Mouse (Mus musculus) gastrocnemius, adult 2 months (tissue): Measurements from ENCODE around the gene Zfp709. TPM values are rescaled to one million over a fixed set of nuclear protein-coding genes. Genes with fewer than 3 reads are reported as not detected.
"Not testable (repeated sequence)": the region's sequence is repeated elsewhere in the genome, so short reads cannot be mapped to it uniquely, and the experiment has no call there.

Experiments
- DNase-seq: peaks from one replicate; pipeline ENCODE4 v3.0.0; 2022
- H3K27ac ChIP-seq: fragments of 200-600 bp; 2 replicates; pipeline ENCODE4 v1.8.1; 2022; ENCODE audit warnings: mild to moderate bottlenecking
- H3K4me3 ChIP-seq: fragments of 200-600 bp; 2 replicates; pipeline ENCODE4 v1.8.1; 2022; ENCODE audit warnings: mild to moderate bottlenecking, moderate library complexity
- CTCF ChIP-seq: fragments of 200-600 bp; IDR thresholded peaks from 2 replicates; pipeline ENCODE4 v1.8.1; 2022; ENCODE audit warnings: antibody characterized with exemption, mild to moderate bottlenecking, moderate library complexity
- intact Hi-C: fragments of 180-260 bp; cut with DNase I; formaldehyde crosslinking; loops from one replicate; pipeline ENCODE4 v1.15.1; 2025
- total RNA-seq, 2 experiments: library from RNA; stranded (reverse); gene quantifications; 2 replicates each; pipeline ENCODE4 v1.2.3; 2021

Gene Zfp709
- total RNA-seq, 2 experiments from 2014 or later = 2.3 to 2.4 TPM

GRCm38 (mm10) chr8:71906809-71907208 lies 25.0 kb downstream of the Zfp709 start:
- Histone ChIP-seq H3K27ac (no peak overlapping the region), H3K4me3 (no peak overlapping the region)
- intact Hi-C loops = loop anchor here (2.0 to 10.0 kb wide), 4 partner anchors 28 to 228 kb away; partner anchors contain the start of genes Tpm4 and Zfp961
- DNase-seq = no peak
- no peak for TF ChIP-seq CTCF

- Histone ChIP-seq H3K27ac (peak overlapping the region; percentile 98), H3K4me3 (peak overlapping the region; percentile 96)
- intact Hi-C loops = loop anchor here (2.0 to 10.0 kb wide), 4 partner anchors 29 to 227 kb away; partner anchors contain the start of genes Tpm4 and Zfp961
- DNase-seq = no peak
- TF ChIP-seq CTCF = no peak
These were observed 26.0 kb downstream of the Zfp709 start for GRCm38 (mm10) chr8:71907798-71908257.

- peak; percentile 90 for DNase-seq
- TF ChIP-seq CTCF = peak; percentile 84
- Histone ChIP-seq H3K4me3 (peak within 1 kb of the TSS; percentile 96), H3K27ac (peak within 1 kb of the TSS; percentile 98)
- intact Hi-C loops = loop anchor here (1.0 to 10.0 kb wide), 4 partner anchors 14 to 226 kb away; partner anchors contain the start of genes Tpm4 and Zfp961
These were observed 26.8 kb downstream of the Zfp709 start, which contains the start of the genes Zfp882 and Zfp617 for GRCm38 (mm10) chr8:71908309-71909261. Gene Zfp882 (plus strand): TSS chr8:71908608. Gene Zfp617 (plus strand): TSS chr8:71908635.

GRCm38 (mm10) chr8:71912286-71912685 lies 30.5 kb downstream of the Zfp709 start:
- intact Hi-C loops = no loop called here
- Histone ChIP-seq H3K27ac (no peak overlapping the region), H3K4me3 (no peak overlapping the region)
- no peak for TF ChIP-seq CTCF
- DNase-seq = no peak

GRCm38 (mm10) chr8:71922567-71923401 lies 41.0 kb downstream of the Zfp709 start:
- peak; percentile 96 for DNase-seq
- intact Hi-C loops = loop anchor here (1.0 to 5.0 kb wide), 3 partner anchors 13 to 40 kb away; partner anchors contain the start of gene Zfp961
- Histone ChIP-seq H3K27ac (peak overlapping the region; percentile 95), H3K4me3 (peak overlapping the region; percentile 97)
- no peak for TF ChIP-seq CTCF

- no peak for DNase-seq
- no peak overlapping the region for H3K27ac ChIP-seq
- intact Hi-C loops = no loop called here
- TF ChIP-seq CTCF = no peak
- H3K4me3 ChIP-seq = no peak overlapping the region
These were observed 44.0 kb downstream of the Zfp709 start for GRCm38 (mm10) chr8:71925791-71926190.

GRCm38 (mm10) chr8:71926551-71926950 lies 44.7 kb downstream of the Zfp709 start:
- intact Hi-C loops = no loop called here
- DNase-seq = peak; percentile 21
- Histone ChIP-seq H3K4me3 (no peak overlapping the region), H3K27ac (no peak overlapping the region)
- TF ChIP-seq CTCF = no peak

- no peak for TF ChIP-seq CTCF
- intact Hi-C loops = no loop called here
- no peak overlapping the region for H3K4me3 ChIP-seq
- DNase-seq = no peak
- H3K27ac ChIP-seq = no peak overlapping the region
These were observed 46.0 kb downstream of the Zfp709 start for GRCm38 (mm10) chr8:71927779-71928178.

- DNase-seq, intact Hi-C loops, H3K27ac ChIP-seq, H3K4me3 ChIP-seq: not testable (repeated sequence)
These were observed 56.2 kb downstream of the Zfp709 start for GRCm38 (mm10) chr8:71938037-71938436.

GRCm38 (mm10) chr8:71940293-71941208 lies 58.7 kb downstream of the Zfp709 start:
- intact Hi-C loops = no loop called here
- no peak overlapping the region for H3K4me3 ChIP-seq
- no peak for DNase-seq
- H3K27ac ChIP-seq = no peak overlapping the region
- TF ChIP-seq CTCF = no peak

GRCm38 (mm10) chr8:71941776-71942175 lies 60.0 kb downstream of the Zfp709 start:
- Histone ChIP-seq H3K27ac (no peak overlapping the region), H3K4me3 (no peak overlapping the region)
- DNase-seq = no peak
- no peak for TF ChIP-seq CTCF
- intact Hi-C loops = no loop called here

Other genes starting within 250 kb of the Zfp709 start
- not detected for gene Unc13a, start 210.3 kb upstream of the Zfp709 start, total RNA-seq
- gene Jak3, start 205.7 kb upstream of the Zfp709 start, total RNA-seq = 1 to 10 TPM; 2.1 to 2.5 TPM
- gene Insl3, start 192.8 kb upstream of the Zfp709 start, total RNA-seq = 1 to 10 TPM in 1 of 2 experiments, not detected in 1; 1.4 TPM
- 1 to 10 TPM; 2.1 to 2.9 TPM for gene B3gnt3, start 180.2 kb upstream of the Zfp709 start, total RNA-seq
- not detected for gene Fcho1, start 156.3 kb upstream of the Zfp709 start, total RNA-seq
- gene Zfp882, start 26.6 kb downstream of the Zfp709 start, total RNA-seq = 1 to 10 TPM; 2.8 to 4.2 TPM
- 10 to 100 TPM; 19.7 to 20.5 TPM for gene Zfp617, start 26.6 kb downstream of the Zfp709 start, total RNA-seq
- gene Zfp961, start 69.0 kb downstream of the Zfp709 start, total RNA-seq = 1 to 10 TPM; 2.7 to 5.4 TPM
- gene Cyp4f18, start 127.6 kb downstream of the Zfp709 start, total RNA-seq = under 1 TPM; 0.31 to 0.47 TPM
- not detected for gene Olfr372, start 159.2 kb downstream of the Zfp709 start, total RNA-seq
- gene Olfr373, start 201.2 kb downstream of the Zfp709 start, total RNA-seq = not detected
- not detected for gene Olfr374, start 225.0 kb downstream of the Zfp709 start, total RNA-seq